Mouse (Mus musculus): ENCODE measurements around the gene Fam171a2.

DNA sequence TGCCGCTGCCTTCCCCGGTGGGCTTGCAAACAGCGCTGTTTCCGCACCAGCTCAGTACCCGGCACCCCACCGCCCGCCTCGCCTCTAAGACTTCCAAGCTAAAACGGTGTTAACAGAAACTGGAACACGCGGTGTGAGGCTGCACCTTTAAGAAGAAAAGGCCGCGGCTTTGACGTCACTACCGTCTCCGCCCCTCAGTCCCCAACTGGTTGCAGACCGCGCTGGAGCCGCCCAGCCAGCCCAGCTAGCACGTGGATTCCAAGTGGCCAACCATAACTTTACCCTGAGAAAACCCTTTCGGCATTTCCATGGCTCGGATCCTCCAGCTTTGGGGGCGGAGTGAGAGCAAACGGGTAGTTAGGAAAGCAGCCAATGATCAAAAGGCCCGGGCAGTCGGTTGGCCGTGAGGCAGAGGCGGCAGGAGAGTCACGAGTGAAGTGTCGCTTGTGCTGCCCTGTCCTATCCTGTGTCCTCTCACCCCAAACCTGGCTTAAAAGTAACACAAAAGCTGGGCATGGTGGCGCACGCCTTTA, 39.1 kb downstream of the Fam171a2 start:
- TF ChIP-seq CTCF (IDR thresholded peaks at IDR 0.05; ENCODE audit: insufficient read depth, low read length) (no peak), POLR2A (IDR thresholded peaks at IDR 0.05; ENCODE audit: borderline replicate concordance, extremely low read depth, low read depth, low read length) (peak; percentile 51; the same call in 1 of the 2 replicates)
